Mouse (Mus musculus): ENCODE measurements around the gene Snx32. TPM values are rescaled to one million over a fixed set of nuclear protein-coding genes. Genes with fewer than 3 reads are reported as not detected.

The Snx32 gene
- 1 to 10 TPM; 5.1 TPM for total RNA-seq (2021)

GRCm38 (mm10) chr19:5510031-5511026, at the start of gene Snx32:
TSS of gene Snx32 (minus strand) at chr19:5510538.
- intact Hi-C loops (cut with DNase I): loop anchor here (2.0 kb wide), 1 partner anchor 20 kb away; the partner anchor contains the start of gene Cfl1
- peak; percentile 94 to 95 for DNase-seq

- intact Hi-C loops (cut with DNase I): loop anchor here (10.0 kb wide), 1 partner anchor 435 kb away; no protein-coding TSS in a partner anchor
- no peak for DNase-seq
These were observed 49.5 kb upstream of the Snx32 start for GRCm38 (mm10) chr19:5559631-5560456.

- DNase-seq: no peak
- intact Hi-C loops (cut with DNase I): loop anchor here (10.0 kb wide), 1 partner anchor 436 kb away; no protein-coding TSS in a partner anchor
These were observed 48.9 kb upstream of the Snx32 start for GRCm38 (mm10) chr19:5559229-5559628.

- no peak for DNase-seq
- intact Hi-C loops (cut with DNase I): loop anchor here (10.0 kb wide), 1 partner anchor 436 kb away; no protein-coding TSS in a partner anchor
These were observed 48.4 kb upstream of the Snx32 start for GRCm38 (mm10) chr19:5558770-5559169.

GRCm38 (mm10) chr19:5558169-5558568, 47.8 kb upstream of the Snx32 start:
- intact Hi-C loops (cut with DNase I): loop anchor here (10.0 kb wide), 1 partner anchor 437 kb away; no protein-coding TSS in a partner anchor
- DNase-seq: no peak

GRCm38 (mm10) chr19:5554212-5554611, 43.9 kb upstream of the Snx32 start:
- intact Hi-C loops (cut with DNase I): loop anchor here (10.0 kb wide), 1 partner anchor 441 kb away; no protein-coding TSS in a partner anchor
- no peak for DNase-seq

- no peak for DNase-seq
- intact Hi-C loops (cut with DNase I): loop anchor here (10.0 kb wide), 1 partner anchor 441 kb away; no protein-coding TSS in a partner anchor
These were observed 43.5 kb upstream of the Snx32 start for GRCm38 (mm10) chr19:5553802-5554201.

GRCm38 (mm10) chr19:5547471-5548056, 37.2 kb upstream of the Snx32 start:
- DNase-seq: no peak
- intact Hi-C loops (cut with DNase I): no loop called here

GRCm38 (mm10) chr19:5544031-5544430, 33.7 kb upstream of the Snx32 start:
- DNase-seq: no peak
- intact Hi-C loops (cut with DNase I): no loop called here

- DNase-seq: no peak
- intact Hi-C loops (cut with DNase I): no loop called here
These were observed 33.0 kb upstream of the Snx32 start for GRCm38 (mm10) chr19:5543362-5543761.

GRCm38 (mm10) chr19:5538786-5539185, 28.4 kb upstream of the Snx32 start:
- no peak for DNase-seq
- intact Hi-C loops (cut with DNase I): no loop called here

GRCm38 (mm10) chr19:5532520-5532919, 22.2 kb upstream of the Snx32 start:
- intact Hi-C loops (cut with DNase I): no loop called here
- no peak for DNase-seq

GRCm38 (mm10) chr19:5530138-5530524, 19.8 kb upstream of the Snx32 start:
- no peak for DNase-seq
- intact Hi-C loops (cut with DNase I): no loop called here

GRCm38 (mm10) chr19:5529325-5530137, 19.2 kb upstream of the Snx32 start:
- peak; percentile 97 to 99 for DNase-seq

GRCm38 (mm10) chr19:5525204-5525603, 14.9 kb upstream of the Snx32 start:
- no peak for DNase-seq
- intact Hi-C loops (cut with DNase I): no loop called here

More at GRCm38 (mm10) chr19:5529325-5530137, 19.2 kb upstream of the Snx32 start:
- intact Hi-C loops (cut with DNase I): loop anchor here (1.0 to 2.0 kb wide), 2 partner anchors 39 to 249 kb away; partner anchors contain the start of gene Ap5b1

- intact Hi-C loops (cut with DNase I): no loop called here
- DNase-seq: no peak
These were observed 8.4 kb upstream of the Snx32 start for GRCm38 (mm10) chr19:5518721-5519120.

GRCm38 (mm10) chr19:5516906-5517505, 6.7 kb upstream of the Snx32 start:
- intact Hi-C loops (cut with DNase I): no loop called here
- no peak for DNase-seq

GRCm38 (mm10) chr19:5515840-5516777, 5.8 kb upstream of the Snx32 start:
- DNase-seq: no peak
- intact Hi-C loops (cut with DNase I): no loop called here

All from heart, postnatal 36 days (tissue).